Mouse (Mus musculus): ENCODE results near the gene Cyp21a1.
"Not testable (repeated sequence)": the region's sequence is repeated elsewhere in the genome, so short reads cannot be mapped to it uniquely, and the experiment has no call there.

Gene Cyp21a1

GRCm38 (mm10) chr17:34804301-34804700 lies at the start of gene Cyp21a1:
Gene Cyp21a1, minus strand, starts transcription at chr17:34804561.
- DNase-seq, result not testable (repeated sequence)

- no peak for DNase-seq
Observed at GRCm38 (mm10) chr17:34853511-34853910, 49.1 kb upstream of the Cyp21a1 start.

GRCm38 (mm10) chr17:34850517-34851125 lies 46.3 kb upstream of the Cyp21a1 start:
- no peak for DNase-seq

GRCm38 (mm10) chr17:34849722-34850516 lies 45.6 kb upstream of the Cyp21a1 start, which contains the start of the genes Skiv2l and Nelfe:
Gene Skiv2l, minus strand, starts transcription at chr17:34850210.
Gene Nelfe, plus strand, starts transcription at chr17:34850391.
- peak; percentile 96 for DNase-seq

GRCm38 (mm10) chr17:34847615-34848014 lies 43.3 kb upstream of the Cyp21a1 start:
- no peak for DNase-seq

- DNase-seq, result no peak
Observed at GRCm38 (mm10) chr17:34847192-34847591, 42.8 kb upstream of the Cyp21a1 start.

GRCm38 (mm10) chr17:34844884-34845283 lies 40.5 kb upstream of the Cyp21a1 start:
- no peak for DNase-seq

- DNase-seq, result no peak
Observed at GRCm38 (mm10) chr17:34840736-34841307, 36.5 kb upstream of the Cyp21a1 start.

- no peak for DNase-seq
Observed at GRCm38 (mm10) chr17:34838785-34839184, 34.4 kb upstream of the Cyp21a1 start.

GRCm38 (mm10) chr17:34837464-34838324 lies 33.3 kb upstream of the Cyp21a1 start:
- DNase-seq, result no peak

GRCm38 (mm10) chr17:34836856-34837221 lies 32.5 kb upstream of the Cyp21a1 start, which contains the start of the genes Stk19 and Dxo:
Gene Stk19, minus strand, starts transcription at chr17:34836945.
Gene Dxo, plus strand, starts transcription at chr17:34837019.
- DNase-seq, result peak; percentile 98

- DNase-seq, result no peak
Observed at GRCm38 (mm10) chr17:34836155-34836855, 31.9 kb upstream of the Cyp21a1 start.

GRCm38 (mm10) chr17:34830776-34831175 lies 26.4 kb upstream of the Cyp21a1 start:
- DNase-seq, result not testable (repeated sequence)

GRCm38 (mm10) chr17:34814818-34815370 lies 10.5 kb upstream of the Cyp21a1 start:
- no peak for DNase-seq

GRCm38 (mm10) chr17:34813747-34814146 lies 9.4 kb upstream of the Cyp21a1 start:
- DNase-seq, result peak; percentile 52

GRCm38 (mm10) chr17:34811275-34811674 lies 6.9 kb upstream of the Cyp21a1 start:
- DNase-seq, result no peak

GRCm38 (mm10) chr17:34810811-34811210 lies 6.5 kb upstream of the Cyp21a1 start:
- DNase-seq, result not testable (repeated sequence)

- not testable (repeated sequence) for DNase-seq
Observed at GRCm38 (mm10) chr17:34810411-34810810, 6.0 kb upstream of the Cyp21a1 start.

- DNase-seq, result no peak
Observed at GRCm38 (mm10) chr17:34808599-34809205, 4.3 kb upstream of the Cyp21a1 start.

- DNase-seq, result no peak
Observed at GRCm38 (mm10) chr17:34807176-34807575, 2.8 kb upstream of the Cyp21a1 start.

GRCm38 (mm10) chr17:34804871-34805562 lies 656 bp upstream of the Cyp21a1 start:
- DNase-seq, result no peak
